Mouse (Mus musculus): ENCODE data around the gene Gm10273.

DNA sequence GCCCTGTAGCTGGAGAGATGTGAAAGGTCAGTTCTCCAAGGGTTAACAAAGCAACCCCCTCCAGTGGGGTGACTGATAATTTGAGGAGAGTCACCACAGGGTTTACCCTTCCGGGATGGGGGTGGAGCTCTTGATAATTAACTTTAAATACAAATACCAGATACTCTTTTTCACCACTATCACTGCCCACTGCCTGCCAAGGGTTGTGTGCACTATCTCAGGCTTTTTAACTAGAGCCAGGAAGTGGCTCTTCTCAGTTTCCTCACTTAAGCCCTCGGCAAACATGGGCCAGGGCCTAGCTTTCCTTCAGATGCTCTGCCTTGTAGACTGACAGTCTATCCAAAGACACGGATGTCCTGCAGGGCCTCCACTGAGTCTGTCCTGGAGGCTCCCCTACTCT, 15.5 kb upstream of the Gm10273 start:
- TF ChIP-seq CTCF (IDR thresholded peaks at IDR 0.05; ENCODE audit: control insufficient read depth, insufficient read depth, low read length): no peak
- no peak for TF ChIP-seq POLR2A (IDR thresholded peaks at IDR 0.05; ENCODE audit: borderline replicate concordance, control insufficient read depth, low read depth, low read length)
